Mouse (Mus musculus) myocyte (in vitro differentiated cells): ENCODE results near the gene Dnajc15.

Experiments used
- E2F4 ChIP-seq: IDR thresholded peaks from one replicate; pipeline ENCODE4 v1.6.1; 2011; ENCODE audit warnings: mild to moderate bottlenecking, control low read depth, moderate library complexity; ENCODE audit not compliant: insufficient read depth
- MYOD1 ChIP-seq, 3 experiments: IDR thresholded peaks; one replicate each; pipeline ENCODE4 v1.6.1; 2011; ENCODE audit warnings: control low read depth in 2 of 3, low read depth in 2 of 3, mild to moderate bottlenecking in 2 of 3, moderate library complexity in 1 of 3; ENCODE audit not compliant: insufficient read length in 2 of 3, control insufficient read depth in 1 of 3
- MYOG ChIP-seq, 3 experiments: IDR thresholded peaks; one replicate each; pipeline ENCODE4 v1.6.1; 2011; ENCODE audit warnings: control low read depth in 2 of 3, low read depth in 2 of 3, mild to moderate bottlenecking in 2 of 3; ENCODE audit not compliant: insufficient read length in 2 of 3, control insufficient read depth in 1 of 3, insufficient read depth in 1 of 3
- POLR2A ChIP-seq: IDR thresholded peaks from one replicate; pipeline ENCODE4 v1.6.1; 2011; ENCODE audit warnings: low read depth, mild to moderate bottlenecking, control low read depth, moderate library complexity; ENCODE audit not compliant: insufficient read length
- POLR2AphosphoS2 ChIP-seq: IDR thresholded peaks from one replicate; pipeline ENCODE4 v1.6.1; 2011; ENCODE audit warnings: low read depth, control low read depth; ENCODE audit not compliant: insufficient read length
- TCF12 ChIP-seq: IDR thresholded peaks from one replicate; pipeline ENCODE4 v1.6.1; 2011; ENCODE audit warnings: mild to moderate bottlenecking, control low read depth; ENCODE audit not compliant: poor library complexity, insufficient read depth, severe bottlenecking

GRCm38 (mm10) chr14:77807836-77808235, 67.1 kb downstream of the Dnajc15 start:
- TF ChIP-seq POLR2A, result no peak
- no peak for TF ChIP-seq MYOD1 (IDR thresholded peaks at IDR 0.05; ENCODE audit: control insufficient read depth in 1 of 3, insufficient read length in 2 of 3, low read depth in 2 of 3)
- TF ChIP-seq E2F4, result no peak
- TF ChIP-seq TCF12, result no peak
- no peak for TF ChIP-seq POLR2AphosphoS2
- TF ChIP-seq MYOG (IDR thresholded peaks at IDR 0.05; ENCODE audit: control insufficient read depth in 1 of 3, insufficient read depth in 1 of 3, insufficient read length in 2 of 3, low read depth in 2 of 3), result no peak
